Mouse (Mus musculus) hindbrain, embryonic 13.5 days (tissue): ENCODE results near the gene Fto. TPM values are rescaled to one million over a fixed set of nuclear protein-coding genes. Genes with fewer than 3 reads are reported as not detected.

Source experiments
- ATAC-seq: fragments of 200-750 bp; cut with Nextera tagmentation; 2 replicates; pipeline ENCODE4 v1.8.0; 2017; ENCODE audit warnings: moderate TSS enrichment; ENCODE audit not compliant: low FRiP score
- H3K27ac ChIP-seq: fragments of 300-500 bp; sonication (generic); 2 replicates; pipeline ENCODE4 v1.5.1; 2015; ENCODE audit warnings: inconsistent platforms, mild to moderate bottlenecking, moderate library complexity
- H3K27me3 ChIP-seq: fragments of 300-500 bp; sonication (generic); 2 replicates; pipeline ENCODE4 v1.6.1; 2015; ENCODE audit warnings: mild to moderate bottlenecking, inconsistent platforms
- H3K36me3 ChIP-seq: fragments of 300-500 bp; sonication (generic); 2 replicates; pipeline ENCODE4 v1.6.1; 2015; ENCODE audit warnings: mild to moderate bottlenecking, inconsistent platforms
- H3K4me1 ChIP-seq: fragments of 300-500 bp; sonication (generic); replicated peaks from 2 replicates; pipeline ENCODE4 v1.6.1; 2015; ENCODE audit warnings: inconsistent platforms
- H3K4me2 ChIP-seq: fragments of 300-500 bp; sonication (generic); 2 replicates; pipeline ENCODE4 v1.6.1; 2015; ENCODE audit warnings: inconsistent platforms, mild to moderate bottlenecking, moderate library complexity
- H3K4me3 ChIP-seq: fragments of 300-500 bp; sonication (generic); 2 replicates; pipeline ENCODE4 v1.5.1; 2015; ENCODE audit warnings: mild to moderate bottlenecking, inconsistent platforms
- H3K9ac ChIP-seq: fragments of 300-500 bp; sonication (generic); 2 replicates; pipeline ENCODE4 v1.6.1; 2015; ENCODE audit warnings: mild to moderate bottlenecking, inconsistent platforms
- H3K9me3 ChIP-seq: fragments of 300-500 bp; sonication (generic); 2 replicates; pipeline ENCODE4 v1.6.1; 2016; ENCODE audit warnings: inconsistent platforms
- WGBS: fragments of 180-500 bp; shearing (Covaris S2); methylation state at CpG from one replicate; pipeline ENCODE4 v1.1.7; 2015; 5-methylcytosine and 5-hydroxymethylcytosine counted together
- polyA plus RNA-seq: library from polyadenylated mRNA; unstranded; fragments of >200 nt; fragmentation: Nextera tagmentation; extraction: Ambion mirVana; gene quantifications from 2 replicates; pipeline ENCODE4 v1.2.1, GENCODE M21; 2015

Fto gene
- polyA plus RNA-seq, 1 experiment from 2014 or later = 126 TPM

- no peak overlapping the region; the same call in 1 of the 2 replicates for H3K9ac ChIP-seq
- H3K36me3 ChIP-seq = no peaks in the 10 kb centered on the region
- peak overlapping the region; percentile 69 for H3K27ac ChIP-seq
- peak overlapping the region; percentile 8 for H3K4me2 ChIP-seq
- no peak overlapping the region for H3K4me3 ChIP-seq
- ATAC-seq = 0 out of 2 replicates have a peak, but pooled peaks have one; percentile 55
- WGBS = 23% methylated on average over 14 of the region's 14 CpGs
- no peaks in the 10 kb centered on the region for H3K9me3 ChIP-seq
- H3K4me1 ChIP-seq = peaks cover 54% of the 10 kb centered on the region
- peaks cover 60% of the 10 kb centered on the region for H3K27me3 ChIP-seq
Observed at GRCm38 (mm10) chr8:91611723-91612362, 298.5 kb downstream of the Fto start.

- peak overlapping the region; percentile 44 for H3K27ac ChIP-seq
- WGBS = 29% methylated on average over 18 of the region's 18 CpGs
- H3K9me3 ChIP-seq = no peaks in the 10 kb centered on the region
- ATAC-seq = no peak
- 0 out of 2 replicates have a peak overlapping the region, but pooled peaks have one; percentile 8 for H3K4me2 ChIP-seq
- no peaks in the 10 kb centered on the region for H3K36me3 ChIP-seq
- no peak overlapping the region for H3K4me3 ChIP-seq
- H3K4me1 ChIP-seq = peaks cover 61% of the 10 kb centered on the region
- peaks cover 60% of the 10 kb centered on the region for H3K27me3 ChIP-seq
- peak overlapping the region; percentile 35 for H3K9ac ChIP-seq
Observed at GRCm38 (mm10) chr8:91612387-91613130, 299.2 kb downstream of the Fto start.

DNA sequence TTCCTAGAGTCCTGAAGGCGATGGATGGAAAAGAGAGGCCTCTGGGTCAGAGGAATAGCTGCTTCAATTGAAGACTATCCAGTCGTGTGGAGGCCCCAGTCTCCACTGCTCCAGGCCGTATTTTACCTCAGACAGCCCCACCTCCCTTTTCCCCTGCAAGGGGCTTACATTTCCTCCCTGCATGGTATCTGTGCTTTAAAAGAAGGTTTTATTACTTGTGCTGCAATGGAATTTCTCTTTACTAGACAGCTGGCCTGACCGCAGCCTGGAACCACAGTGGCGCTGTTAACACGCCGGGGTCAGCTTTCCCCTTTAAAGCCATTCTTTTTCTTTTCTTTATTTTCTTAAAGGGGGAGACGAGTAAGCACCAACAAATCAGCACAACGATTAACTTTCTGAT lies 300.3 kb downstream of the Fto start:
- Histone ChIP-seq H3K27me3 (peaks cover 50% of the 10 kb centered on the region), H3K4me3 (no peak overlapping the region), H3K4me2 (no peak overlapping the region), H3K9ac (no peak overlapping the region), H3K27ac (0 out of 2 replicates have a peak overlapping the region, but pooled peaks have one; percentile 44), H3K4me1 (peaks cover 71% of the 10 kb centered on the region), H3K9me3 (no peaks in the 10 kb centered on the region), H3K36me3 (no peaks in the 10 kb centered on the region)
- WGBS = 16% methylated on average over 9 of the region's 9 CpGs
- no peak for ATAC-seq

DNA sequence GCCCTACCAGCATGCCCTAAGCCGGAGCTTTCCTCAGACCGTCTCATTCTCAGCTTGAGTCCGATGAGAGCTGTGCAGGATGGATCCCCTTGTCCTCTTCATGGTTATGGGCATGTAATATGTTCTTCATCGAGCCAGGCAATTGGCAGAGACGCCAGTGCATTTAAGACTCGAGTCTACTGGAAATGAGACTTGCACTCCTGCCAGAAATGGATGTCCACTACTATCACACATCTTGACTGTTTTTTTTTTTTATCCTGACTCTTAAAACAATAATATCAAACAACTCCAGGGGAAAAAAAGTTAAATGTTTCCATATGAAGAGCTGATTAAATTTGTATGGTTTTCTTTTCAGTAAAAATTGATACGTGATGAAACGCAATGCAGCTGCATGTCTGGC lies 301.9 kb downstream of the Fto start:
- 79% methylated on average over 8 of the region's 8 CpGs for WGBS
- no peak for ATAC-seq
- peaks cover 74% of the 10 kb centered on the region for H3K4me1 ChIP-seq
- peaks cover 50% of the 10 kb centered on the region for H3K27me3 ChIP-seq
- no peak overlapping the region for H3K9ac ChIP-seq
- H3K27ac ChIP-seq = no peak overlapping the region
- no peaks in the 10 kb centered on the region for H3K9me3 ChIP-seq
- no peak overlapping the region for H3K4me3 ChIP-seq
- H3K36me3 ChIP-seq = no peaks in the 10 kb centered on the region
- H3K4me2 ChIP-seq = no peak overlapping the region

DNA sequence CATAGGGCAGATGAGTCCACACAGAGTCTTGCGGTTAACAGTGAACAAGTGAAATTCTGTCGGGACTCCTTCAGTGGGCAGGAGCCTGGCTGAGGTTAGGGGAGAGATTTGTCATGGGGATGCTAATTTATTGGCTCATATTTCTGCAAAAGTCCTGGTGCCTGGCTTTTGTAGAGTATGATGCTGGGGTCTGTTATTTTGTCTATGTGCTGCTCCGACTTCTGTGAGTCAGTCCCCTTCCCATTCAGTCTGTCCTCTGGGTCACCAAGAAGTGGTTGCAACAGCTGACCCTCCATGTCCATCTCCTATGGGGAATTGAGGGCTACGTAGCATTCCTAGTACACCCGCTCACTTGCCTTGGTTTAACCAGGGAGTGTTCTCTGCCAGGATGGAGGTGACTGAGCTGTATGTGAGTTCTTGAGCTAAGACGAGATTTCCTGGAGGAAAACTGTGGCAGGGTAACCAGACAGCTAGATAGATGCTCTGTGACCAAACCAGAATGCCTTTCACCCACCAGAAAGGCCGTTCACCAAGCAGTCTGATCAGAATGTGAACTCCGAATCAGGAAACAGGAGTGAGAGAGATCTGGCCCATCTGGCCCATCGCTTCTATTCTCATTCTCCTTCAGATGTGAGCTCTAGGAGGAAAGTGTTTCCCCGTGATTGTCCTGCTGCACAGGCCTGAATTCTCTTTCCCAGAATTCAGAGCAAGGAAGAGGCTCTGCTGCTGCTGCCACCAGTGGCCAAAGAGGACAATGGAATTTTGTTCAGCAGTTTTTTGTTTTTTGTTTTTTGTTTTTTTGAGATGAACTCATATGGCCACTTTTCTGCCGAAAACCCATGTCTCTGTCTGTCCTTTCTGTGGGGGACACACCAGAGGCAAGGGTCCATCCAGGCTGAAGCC lies 302.7 kb downstream of the Fto start:
- Histone ChIP-seq H3K27ac (no peak overlapping the region), H3K4me1 (peaks cover 75% of the 10 kb centered on the region), H3K9me3 (no peaks in the 10 kb centered on the region), H3K4me3 (no peak overlapping the region), H3K27me3 (peaks cover 53% of the 10 kb centered on the region), H3K4me2 (no peak overlapping the region), H3K9ac (no peak overlapping the region; the same call in 1 of the 2 replicates), H3K36me3 (no peaks in the 10 kb centered on the region)
- WGBS = 72% methylated on average over 11 of the region's 11 CpGs
- ATAC-seq = no peak

GRCm38 (mm10) chr8:91617772-91618171 lies 304.4 kb downstream of the Fto start:
- H3K9ac ChIP-seq = no peak overlapping the region
- H3K4me1 ChIP-seq = peaks cover 66% of the 10 kb centered on the region
- 39% methylated on average over 5 of the region's 5 CpGs for WGBS
- H3K36me3 ChIP-seq = no peaks in the 10 kb centered on the region
- ATAC-seq = no peak
- H3K9me3 ChIP-seq = no peaks in the 10 kb centered on the region
- H3K27ac ChIP-seq = peak overlapping the region; percentile 64
- H3K4me2 ChIP-seq = peak overlapping the region; percentile 16; the same call in 1 of the 2 replicates
- H3K27me3 ChIP-seq = peaks cover 56% of the 10 kb centered on the region
- no peak overlapping the region for H3K4me3 ChIP-seq

GRCm38 (mm10) chr8:91622757-91623156 lies 309.4 kb downstream of the Fto start:
- peaks cover 51% of the 10 kb centered on the region for H3K27me3 ChIP-seq

DNA sequence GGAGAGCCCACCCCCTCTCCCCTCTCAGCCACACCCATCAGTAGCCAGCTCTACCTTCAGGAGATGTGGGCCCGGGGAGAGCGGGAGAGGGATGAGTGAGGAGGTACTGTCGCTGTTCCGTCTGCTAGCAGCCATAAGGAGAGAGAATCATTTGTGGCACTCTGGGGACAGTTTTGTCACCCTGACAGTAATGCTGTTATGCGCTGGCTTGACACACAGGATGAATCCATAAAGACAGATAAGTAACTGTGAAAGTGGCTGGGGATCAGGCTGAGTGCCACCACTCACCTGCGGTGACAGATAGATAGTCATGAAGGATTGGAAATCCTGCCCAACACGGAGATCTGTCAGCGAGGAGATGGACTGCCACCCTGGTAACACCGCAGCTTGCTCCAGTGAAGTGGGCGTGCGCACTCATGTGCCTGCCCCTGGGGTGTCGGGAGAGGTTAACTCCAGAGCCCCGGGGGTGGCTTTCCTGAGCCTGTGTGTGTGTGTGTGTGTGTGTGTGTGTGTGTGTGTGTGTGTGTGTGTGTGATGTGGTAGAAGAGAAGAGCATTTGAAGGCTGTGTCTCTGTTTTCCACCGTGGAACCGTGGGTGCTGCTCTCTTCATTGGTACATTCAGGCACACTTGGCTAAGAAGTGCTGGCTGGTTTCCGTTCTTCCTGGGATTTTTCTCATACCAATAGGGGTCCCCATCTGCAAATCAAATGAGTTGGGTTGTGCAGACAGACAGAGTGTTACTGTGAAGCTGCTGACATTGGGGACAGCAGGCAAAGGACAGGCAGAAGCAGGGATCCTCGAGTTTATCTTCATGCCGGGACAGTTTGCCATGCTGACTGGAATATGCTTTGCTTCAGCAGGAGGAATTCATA lies 312.6 kb downstream of the Fto start:
- Histone ChIP-seq H3K4me3 (no peak overlapping the region), H3K9ac (peak overlapping the region; percentile 49; the same call in 1 of the 2 replicates), H3K4me1 (peaks cover 75% of the 10 kb centered on the region), H3K9me3 (no peaks in the 10 kb centered on the region), H3K27ac (peak overlapping the region; percentile 48), H3K4me2 (peak overlapping the region; percentile 19; the same call in 1 of the 2 replicates), H3K36me3 (no peaks in the 10 kb centered on the region), H3K27me3 (peaks cover 55% of the 10 kb centered on the region)
- peak; percentile 30; the same call in 1 of the 2 replicates for ATAC-seq
- 21% methylated on average over 18 of the region's 18 CpGs for WGBS

More at GRCm38 (mm10) chr8:91622757-91623156, 309.4 kb downstream of the Fto start:
- H3K4me1 ChIP-seq = peaks cover 70% of the 10 kb centered on the region
- ATAC-seq = no peak
- H3K9me3 ChIP-seq = no peaks in the 10 kb centered on the region
- no peak overlapping the region for H3K4me2 ChIP-seq
- no peak overlapping the region for H3K4me3 ChIP-seq
- H3K9ac ChIP-seq = no peak overlapping the region
- no peaks in the 10 kb centered on the region for H3K36me3 ChIP-seq
- WGBS = 30% methylated on average over 12 of the region's 12 CpGs
- H3K27ac ChIP-seq = peak overlapping the region; percentile 26

- Histone ChIP-seq H3K4me1 (peaks cover 74% of the 10 kb centered on the region), H3K4me2 (peak overlapping the region; percentile 4; the same call in 1 of the 2 replicates), H3K9ac (0 out of 2 replicates have a peak overlapping the region, but pooled peaks have one; percentile 2), H3K36me3 (no peaks in the 10 kb centered on the region), H3K27ac (peak overlapping the region; percentile 49), H3K9me3 (no peaks in the 10 kb centered on the region), H3K27me3 (peaks cover 66% of the 10 kb centered on the region), H3K4me3 (no peak overlapping the region)
- ATAC-seq = peak; percentile 41
- WGBS = 19% methylated on average over 14 of the region's 14 CpGs
Observed at GRCm38 (mm10) chr8:91629594-91629993, 316.3 kb downstream of the Fto start.

- H3K4me2 ChIP-seq = no peak overlapping the region
- WGBS = 46% methylated on average over 16 of the region's 16 CpGs
- no peak for ATAC-seq
- no peak overlapping the region for H3K27ac ChIP-seq
- H3K27me3 ChIP-seq = peaks cover 67% of the 10 kb centered on the region
- H3K4me1 ChIP-seq = peaks cover 71% of the 10 kb centered on the region
- no peak overlapping the region for H3K4me3 ChIP-seq
- no peaks in the 10 kb centered on the region for H3K9me3 ChIP-seq
- H3K36me3 ChIP-seq = no peaks in the 10 kb centered on the region; the same call in 1 of the 2 replicates
- H3K9ac ChIP-seq = no peak overlapping the region
Observed at GRCm38 (mm10) chr8:91630320-91631033, 317.2 kb downstream of the Fto start.
